Mouse (Mus musculus) stomach, embryonic 15.5 days (tissue): ENCODE results near the gene Atg4d. TPM values are rescaled to one million over a fixed set of nuclear protein-coding genes. Genes with fewer than 3 reads are reported as not detected.
A peak's percentile ranks its signal among the peaks of the same experiment; 100 is the strongest.
"Not testable (repeated sequence)": the region's sequence is repeated elsewhere in the genome, so short reads cannot be mapped to it uniquely, and the experiment has no call there.

Experiments
- ATAC-seq: fragments of 200-750 bp; cut with Nextera tagmentation; 2 replicates; pipeline ENCODE4 v1.8.0; 2017; ENCODE audit warnings: low read depth, moderate number of reproducible peaks, moderate TSS enrichment; ENCODE audit not compliant: insufficient read depth, low FRiP score
- H3K27ac ChIP-seq: fragments of 300-500 bp; sonication (generic); 2 replicates; pipeline ENCODE4 v1.5.1; 2015; ENCODE audit warnings: mild to moderate bottlenecking, inconsistent platforms
- H3K27me3 ChIP-seq: fragments of 300-500 bp; sonication (generic); replicated peaks from 2 replicates; pipeline ENCODE4 v1.6.1; 2015; ENCODE audit warnings: inconsistent platforms
- H3K36me3 ChIP-seq: fragments of 300-500 bp; sonication (generic); 2 replicates; pipeline ENCODE4 v1.6.1; 2015; ENCODE audit warnings: inconsistent platforms
- H3K4me1 ChIP-seq: fragments of 300-500 bp; sonication (generic); 2 replicates; pipeline ENCODE4 v1.6.1; 2015; ENCODE audit warnings: inconsistent platforms
- H3K4me2 ChIP-seq: fragments of 300-500 bp; sonication (generic); 2 replicates; pipeline ENCODE4 v1.6.1; 2015; ENCODE audit warnings: mild to moderate bottlenecking, inconsistent platforms
- H3K4me3 ChIP-seq: fragments of 300-500 bp; sonication (generic); replicated peaks from 2 replicates; pipeline ENCODE4 v1.5.1; 2015; ENCODE audit warnings: inconsistent platforms
- H3K9ac ChIP-seq: fragments of 300-500 bp; sonication (generic); 2 replicates; pipeline ENCODE4 v1.6.1; 2015; ENCODE audit warnings: inconsistent platforms
- H3K9me3 ChIP-seq: fragments of 300-500 bp; sonication (generic); 2 replicates; pipeline ENCODE4 v1.6.1; 2016; ENCODE audit warnings: inconsistent platforms
- WGBS: fragments of 180-500 bp; shearing (Covaris S2); methylation state at CpG from one replicate; pipeline ENCODE4 v1.1.7; 2015; 5-methylcytosine and 5-hydroxymethylcytosine counted together
- polyA plus RNA-seq: library from polyadenylated mRNA; unstranded; fragments of >200 nt; fragmentation: Nextera tagmentation; extraction: Ambion mirVana; gene quantifications from 2 replicates; pipeline ENCODE4 v1.2.1, GENCODE M21; 2015

The Atg4d gene
- 49.9 and 51.3 TPM in 2 replicates for polyA plus RNA-seq

- Histone ChIP-seq H3K27ac (peak within 1 kb of the TSS; percentile 83), H3K9ac (peak within 1 kb of the TSS; percentile 84), H3K4me2 (peak within 1 kb of the TSS; percentile 62), H3K4me3 (peak within 1 kb of the TSS; percentile 88), H3K4me1 (peaks cover 19% of the 10 kb centered on the region), H3K9me3 (no peaks in the 10 kb centered on the region), H3K36me3 (peaks cover 18% of the 10 kb centered on the region), H3K27me3 (no peaks in the 10 kb centered on the region)
- WGBS, result under 1% methylated on average over 49 of the region's 49 CpGs
- peak; percentile 97 for ATAC-seq
These were observed at the start of gene Atg4d for GRCm38 (mm10) chr9:21265000-21265561. Atg4d (plus strand) TSS chr9:21265293.

DNA sequence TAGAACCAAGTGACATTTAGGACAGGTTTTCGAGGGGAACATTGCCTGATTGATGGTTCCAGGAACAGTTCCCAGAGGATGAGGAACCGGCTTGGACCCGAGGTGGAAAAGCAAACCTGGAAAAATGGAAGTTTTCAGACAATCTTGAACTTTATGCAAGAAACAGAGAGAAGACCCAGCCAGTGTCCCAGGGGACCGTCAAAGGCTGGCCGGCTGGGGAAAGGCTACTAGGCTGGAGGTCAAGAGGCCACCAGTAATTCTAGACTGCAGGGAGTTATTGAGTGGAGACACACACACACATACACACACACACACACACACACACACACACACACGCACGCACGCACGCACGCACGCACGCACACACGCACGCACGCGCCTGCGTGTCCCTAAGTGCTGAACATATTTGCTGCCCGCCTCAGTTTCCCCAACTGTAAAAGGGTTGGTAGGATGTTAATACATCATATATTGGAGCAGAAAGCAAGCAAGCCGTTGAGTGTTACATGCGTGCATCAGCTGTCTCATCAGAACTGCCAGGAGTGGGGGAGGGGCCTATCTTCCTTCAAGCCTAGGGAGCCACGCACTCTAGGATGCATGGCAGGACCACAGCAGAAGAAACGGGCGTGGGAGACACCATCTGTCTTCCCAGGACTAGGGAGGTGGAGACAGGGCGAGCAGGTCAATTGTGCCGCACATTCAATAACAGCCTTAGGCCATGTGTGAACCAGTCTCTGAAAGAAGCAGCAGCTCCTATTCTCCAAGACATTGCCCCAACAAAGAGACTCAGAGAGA lies 48.8 kb upstream of the Atg4d start:
- WGBS, result 59% methylated on average over 25 of the region's 25 CpGs
- no peak for ATAC-seq
- Histone ChIP-seq H3K27me3 (no peaks in the 10 kb centered on the region), H3K4me3 (no peak overlapping the region), H3K9ac (no peak overlapping the region), H3K4me1 (0 out of 2 replicates have a peak, but pooled peaks cover 4% of the 10 kb centered on the region), H3K4me2 (no peak overlapping the region), H3K9me3 (no peaks in the 10 kb centered on the region), H3K36me3 (0 out of 2 replicates have a peak, but pooled peaks cover 4% of the 10 kb centered on the region), H3K27ac (no peak overlapping the region)

- no peaks in the 10 kb centered on the region for H3K9me3 ChIP-seq
- no peak overlapping the region for H3K9ac ChIP-seq
- 53% methylated on average over 3 of the region's 3 CpGs for WGBS
These were observed 45.3 kb upstream of the Atg4d start for GRCm38 (mm10) chr9:21219820-21220219.

GRCm38 (mm10) chr9:21220490-21221382 lies 44.4 kb upstream of the Atg4d start:
- 12% methylated on average over 21 of the region's 21 CpGs for WGBS
- Histone ChIP-seq H3K27me3 (no peaks in the 10 kb centered on the region), H3K9ac (no peak overlapping the region), H3K4me1 (0 out of 2 replicates have a peak, but pooled peaks cover 4% of the 10 kb centered on the region), H3K9me3 (no peaks in the 10 kb centered on the region), H3K27ac (peak overlapping the region; percentile 6; the same call in 1 of the 2 replicates), H3K4me3 (peak overlapping the region; percentile 28), H3K4me2 (peak overlapping the region; percentile 51), H3K36me3 (no peaks in the 10 kb centered on the region)
- ATAC-seq, result peak; percentile 91

More at GRCm38 (mm10) chr9:21219820-21220219, 45.3 kb upstream of the Atg4d start:
- no peak overlapping the region for H3K27ac ChIP-seq
- 0 out of 2 replicates have a peak, but pooled peaks cover 4% of the 10 kb centered on the region for H3K4me1 ChIP-seq
- no peaks in the 10 kb centered on the region for H3K36me3 ChIP-seq
- H3K27me3 ChIP-seq, result no peaks in the 10 kb centered on the region
- ATAC-seq, result no peak
- H3K4me3 ChIP-seq, result no peak overlapping the region
- no peak overlapping the region for H3K4me2 ChIP-seq

DNA sequence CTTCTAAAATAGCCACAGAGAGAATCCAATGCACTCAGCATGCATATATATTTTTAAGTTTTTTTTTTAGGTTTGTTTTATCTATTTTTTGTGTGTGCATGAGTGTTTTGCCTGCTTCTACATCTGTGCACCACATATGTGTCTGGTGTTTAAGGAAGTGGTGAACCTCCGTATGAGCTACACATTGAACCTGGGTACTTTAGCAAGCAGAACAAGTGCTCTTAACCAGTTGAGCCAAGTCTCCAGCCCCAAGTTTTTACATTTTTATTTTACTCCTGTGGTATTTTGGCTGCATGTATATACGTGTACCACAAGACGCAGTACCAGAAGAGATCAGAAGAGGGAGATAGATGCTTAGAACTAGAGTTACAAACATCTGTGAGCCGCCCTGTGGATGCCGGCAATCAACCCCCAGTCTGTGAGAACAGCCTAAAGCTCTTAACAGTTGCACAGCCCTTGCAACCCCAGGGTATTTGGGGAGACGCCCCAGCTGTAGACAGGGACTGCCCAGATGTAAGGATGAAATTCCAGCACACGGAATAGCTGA lies 43.6 kb upstream of the Atg4d start:
- H3K9ac ChIP-seq, result no peak overlapping the region
- 20% methylated on average over 7 of the region's 7 CpGs for WGBS
- H3K27me3 ChIP-seq, result no peaks in the 10 kb centered on the region
- H3K9me3 ChIP-seq, result no peaks in the 10 kb centered on the region
- H3K4me3 ChIP-seq, result no peak overlapping the region
- no peaks in the 10 kb centered on the region for H3K36me3 ChIP-seq
- peak overlapping the region; percentile 51; the same call in 1 of the 2 replicates for H3K4me2 ChIP-seq
- H3K4me1 ChIP-seq, result 0 out of 2 replicates have a peak, but pooled peaks cover 4% of the 10 kb centered on the region
- ATAC-seq, result 0 out of 2 replicates have a peak, but pooled peaks have one; percentile 29
- no peak overlapping the region for H3K27ac ChIP-seq

DNA sequence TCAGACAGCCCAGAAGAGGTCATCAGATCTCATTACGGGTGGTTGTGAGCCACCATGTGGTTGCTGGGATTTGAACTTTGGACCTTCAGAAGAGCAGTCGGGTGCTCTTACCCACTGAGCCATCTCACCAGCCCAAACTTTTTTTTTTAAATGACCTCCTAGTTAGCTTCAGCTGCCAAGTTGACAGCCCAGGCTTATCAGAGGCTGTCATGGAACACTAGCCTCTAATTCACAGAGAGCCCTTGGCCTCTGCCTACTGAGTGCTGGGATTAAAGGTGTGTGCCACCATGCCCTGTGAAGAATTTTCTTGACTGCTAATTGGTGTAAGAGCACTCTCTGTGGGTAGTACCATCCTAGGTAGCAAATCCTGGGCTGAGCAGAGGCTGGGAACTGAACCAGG lies 41.6 kb upstream of the Atg4d start:
- WGBS, result 91% methylated on average over 2 of the region's 2 CpGs
- not testable (repeated sequence) for H3K4me3 ChIP-seq

DNA sequence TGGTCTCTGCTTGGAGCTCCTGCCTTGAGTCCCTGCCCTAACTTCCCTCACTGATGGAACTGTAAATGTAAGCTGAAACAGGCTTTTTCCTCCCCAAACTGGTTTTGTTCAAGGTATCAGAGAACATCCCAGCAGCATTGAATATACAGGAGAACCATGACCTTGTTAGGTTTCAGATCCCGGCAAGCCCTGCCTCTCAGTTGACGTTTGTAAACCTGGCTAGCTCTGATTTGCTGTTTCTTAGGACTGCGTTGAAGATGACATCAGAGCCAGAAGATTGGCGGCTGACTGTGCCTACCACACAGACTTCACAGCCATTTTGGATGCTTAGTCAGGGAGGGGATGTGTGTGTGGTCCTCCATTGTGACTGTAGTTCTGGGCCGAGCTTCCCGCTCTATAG lies 41.2 kb upstream of the Atg4d start:
- Histone ChIP-seq H3K4me2 (no peak overlapping the region), H3K36me3 (no peaks in the 10 kb centered on the region), H3K4me3 (no peak overlapping the region), H3K9me3 (no peaks in the 10 kb centered on the region), H3K4me1 (peaks cover 12% of the 10 kb centered on the region; the same call in 1 of the 2 replicates), H3K27me3 (no peaks in the 10 kb centered on the region), H3K9ac (no peak overlapping the region), H3K27ac (no peak overlapping the region)
- WGBS, result 89% methylated on average over 6 of the region's 6 CpGs
- no peak for ATAC-seq

More for the DNA sequence above, 41.6 kb upstream of the Atg4d start:
- H3K4me2 ChIP-seq, H3K36me3 ChIP-seq, H3K9ac ChIP-seq, H3K27ac ChIP-seq, ATAC-seq, H3K27me3 ChIP-seq, H3K9me3 ChIP-seq: not testable (repeated sequence)
- peaks cover 12% of the 10 kb centered on the region; the same call in 1 of the 2 replicates for H3K4me1 ChIP-seq

- peak overlapping the region; percentile 57 for H3K4me2 ChIP-seq
- no peaks in the 10 kb centered on the region for H3K9me3 ChIP-seq
- WGBS, result 18% methylated on average over 26 of the region's 26 CpGs
- no peak overlapping the region for H3K9ac ChIP-seq
- H3K4me3 ChIP-seq, result peak overlapping the region; percentile 39
- peak; percentile 38 for ATAC-seq
- H3K4me1 ChIP-seq, result peaks cover 12% of the 10 kb centered on the region; the same call in 1 of the 2 replicates
- no peaks in the 10 kb centered on the region for H3K27me3 ChIP-seq
- H3K36me3 ChIP-seq, result peaks cover 5% of the 10 kb centered on the region; the same call in 1 of the 2 replicates
- peak overlapping the region; percentile 80 for H3K27ac ChIP-seq
These were observed 40.3 kb upstream of the Atg4d start for GRCm38 (mm10) chr9:21224576-21225414.

DNA sequence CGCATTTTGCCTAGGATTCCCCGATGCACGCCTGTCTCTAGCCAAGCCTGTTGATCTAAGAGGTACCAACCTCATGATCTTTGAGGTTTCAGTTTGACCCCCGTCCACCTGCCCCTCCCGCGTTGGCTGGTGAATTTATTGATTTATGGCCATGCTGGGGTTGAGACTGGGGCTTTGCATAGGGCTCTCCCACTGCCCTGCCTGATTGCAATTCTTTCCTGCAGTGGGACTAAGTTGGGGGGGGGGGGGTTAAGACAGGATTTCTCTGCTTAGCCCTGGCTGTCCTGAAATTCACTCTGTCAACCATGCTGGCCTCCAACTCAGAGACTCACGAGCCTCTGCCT lies 39.7 kb upstream of the Atg4d start:
- peak overlapping the region; percentile 80 for H3K27ac ChIP-seq
- H3K4me3 ChIP-seq, result peak overlapping the region; percentile 39
- peak overlapping the region; percentile 57 for H3K4me2 ChIP-seq
- peaks cover 11% of the 10 kb centered on the region; the same call in 1 of the 2 replicates for H3K36me3 ChIP-seq
- H3K4me1 ChIP-seq, result peaks cover 12% of the 10 kb centered on the region; the same call in 1 of the 2 replicates
- no peaks in the 10 kb centered on the region for H3K9me3 ChIP-seq
- no peak overlapping the region for H3K9ac ChIP-seq
- no peak for ATAC-seq
- H3K27me3 ChIP-seq, result no peaks in the 10 kb centered on the region
- WGBS, result 7% methylated on average over 7 of the region's 7 CpGs

DNA sequence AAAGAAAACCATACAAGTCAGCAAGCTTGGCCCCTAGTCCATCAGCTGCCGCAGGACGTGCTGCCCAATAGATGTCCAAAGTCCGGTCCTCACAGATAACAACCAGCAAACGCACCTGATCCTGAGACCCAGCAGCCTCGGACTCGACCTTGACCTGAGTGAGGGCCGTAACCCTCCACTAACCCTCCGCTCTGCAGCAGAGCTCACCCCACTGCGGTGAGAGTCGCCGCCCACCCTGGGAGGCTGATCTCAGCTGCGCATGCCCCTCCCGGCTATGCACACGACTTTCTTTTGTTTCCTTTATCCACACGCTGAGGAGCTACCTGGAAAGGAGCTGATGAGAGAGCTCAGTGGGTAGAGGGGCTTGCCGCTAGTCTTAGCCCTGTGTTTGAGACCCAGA lies 37.8 kb upstream of the Atg4d start:
- no peaks in the 10 kb centered on the region for H3K9me3 ChIP-seq
- peak; percentile 71 for ATAC-seq
- no peak overlapping the region for H3K9ac ChIP-seq
- peaks cover 9% of the 10 kb centered on the region for H3K4me1 ChIP-seq
- WGBS, result 14% methylated on average over 16 of the region's 16 CpGs
- H3K4me3 ChIP-seq, result peak overlapping the region; percentile 35
- H3K4me2 ChIP-seq, result peak overlapping the region; percentile 56
- peaks cover 27% of the 10 kb centered on the region for H3K36me3 ChIP-seq
- H3K27me3 ChIP-seq, result no peaks in the 10 kb centered on the region
- H3K27ac ChIP-seq, result no peak overlapping the region
